Comparison of ENCODE assay signal across 29 mouse cellular contexts in the genomic region with DNA sequence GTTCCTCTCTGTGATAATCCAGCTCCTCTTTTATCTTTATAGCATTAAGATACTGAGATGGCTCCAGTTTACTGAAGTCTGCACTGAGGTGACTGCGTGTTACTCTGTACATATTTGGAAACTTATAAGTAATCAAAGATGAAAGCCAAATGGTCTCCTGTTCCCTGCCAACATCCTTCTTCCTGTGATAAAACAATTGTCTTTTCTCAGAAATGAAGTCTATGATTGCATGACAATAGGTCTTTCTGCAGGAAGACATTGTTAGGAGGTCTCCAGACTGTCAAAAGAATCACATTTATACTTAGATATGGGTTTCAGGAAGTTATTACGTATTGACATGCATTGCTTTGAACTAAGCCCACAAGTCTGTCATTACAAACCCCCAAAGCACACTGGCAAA. TPM values are rescaled to one million over a fixed set of nuclear protein-coding genes. Genes with fewer than 3 reads are reported as not detected.
DNase-seq lines count a peak whose midpoint lies in the region; ATAC-seq and TF ChIP-seq lines count a peak whose summit lies in the region.
"Had no signal": no experiment of that assay in that cellular context is flagged by ENCODE, and none has a peak within 500 bp of the region (broad histone marks: within the 10 kb centered on the region; RNA-seq: fewer than 3 reads in every experiment).

No protein-coding gene starts in this region.

- peaks cover 18% of the 10 kb centered on the region for H3K36me3 ChIP-seq in heart, adult 2 months (ENCODE audit: control insufficient read depth, insufficient read depth, low read length)
- H3K36me3 ChIP-seq in lung, embryonic 15.5 days: no peaks in the 10 kb centered on the region
- no peaks in the 10 kb centered on the region for H3K36me3 ChIP-seq in forebrain, embryonic 10.5 days (replicated peaks)
- H3K36me3 ChIP-seq: embryonic facial prominence, embryonic 10.5 days; embryonic facial prominence, embryonic 13.5 days; heart, embryonic 13.5 days; hindbrain, embryonic 10.5 days; hindbrain, embryonic 13.5 days; intestine, embryonic 15.5 days had no signal

- ATAC-seq in lung, embryonic 15.5 days (ENCODE audit: borderline replicate concordance, extremely low read depth, low FRiP score, low TSS enrichment): no peak
- ATAC-seq: CD4-positive, CD25-positive, alpha-beta regulatory T cell, adult 4 months; forebrain, embryonic 13.5 days; forebrain, embryonic 16.5 days; hindbrain, embryonic 16.5 days; intestine, embryonic 15.5 days had no signal

- no peak overlapping the region for H3K4me3 ChIP-seq in heart, adult 2 months
- no peak overlapping the region for H3K4me3 ChIP-seq in lung, embryonic 15.5 days
- no peak overlapping the region for H3K4me3 ChIP-seq in brown adipose tissue, adult 24 weeks (ENCODE audit: insufficient read depth, low read depth, low read length)
- H3K4me3 ChIP-seq in forebrain, embryonic 10.5 days: no peak overlapping the region
- H3K4me3 ChIP-seq: embryonic facial prominence, embryonic 10.5 days; embryonic facial prominence, embryonic 13.5 days; erythroblast, embryonic 14.5 days; forebrain, embryonic 13.5 days; heart, embryonic 13.5 days; hindbrain, embryonic 10.5 days; hindbrain, embryonic 13.5 days; intestine, embryonic 15.5 days had no signal

- intact Hi-C loops in heart, adult 2 months (cut with DNase I): no loop called here

- H3K27ac ChIP-seq in heart, adult 2 months: peak overlapping the region; percentile 87
- H3K27ac ChIP-seq in lung, embryonic 15.5 days: peak overlapping the region; percentile 27; the same call in 1 of the 2 replicates
- H3K27ac ChIP-seq in brown adipose tissue, adult 24 weeks (replicated peaks; ENCODE audit: low read depth, low read length): peak overlapping the region; percentile 60; the same call in 1 of the 2 replicates
- H3K27ac ChIP-seq in forebrain, embryonic 10.5 days: no peak overlapping the region
- H3K27ac ChIP-seq: embryonic facial prominence, embryonic 10.5 days; embryonic facial prominence, embryonic 13.5 days; forebrain, embryonic 13.5 days; heart, embryonic 13.5 days; hindbrain, embryonic 10.5 days; hindbrain, embryonic 13.5 days; intestine, embryonic 15.5 days had no signal

- no peaks in the 10 kb centered on the region; the same call in 1 of the 2 replicates for H3K79me2 ChIP-seq in heart, adult 2 months (replicated peaks; ENCODE audit: control insufficient read depth, insufficient read depth, low read length)

- no peaks in the 10 kb centered on the region for H3K27me3 ChIP-seq in heart, adult 2 months (ENCODE audit: control insufficient read depth, insufficient read depth, low read length)
- H3K27me3 ChIP-seq in lung, embryonic 15.5 days: no peaks in the 10 kb centered on the region
- H3K27me3 ChIP-seq in forebrain, embryonic 10.5 days (ENCODE audit: poor library complexity, severe bottlenecking): no peaks in the 10 kb centered on the region
- H3K27me3 ChIP-seq: embryonic facial prominence, embryonic 13.5 days; forebrain, embryonic 13.5 days; heart, embryonic 13.5 days; hindbrain, embryonic 13.5 days; intestine, embryonic 15.5 days had no signal

- peaks cover 14% of the 10 kb centered on the region for H3K4me1 ChIP-seq in heart, adult 2 months (ENCODE audit: control insufficient read depth, insufficient read depth, low read length)
- no peaks in the 10 kb centered on the region for H3K4me1 ChIP-seq in lung, embryonic 15.5 days
- H3K4me1 ChIP-seq in brown adipose tissue, adult 24 weeks (ENCODE audit: control insufficient read depth, insufficient read depth, insufficient read length, low read length): peaks cover 11% of the 10 kb centered on the region; the same call in 1 of the 2 replicates
- no peaks in the 10 kb centered on the region for H3K4me1 ChIP-seq in forebrain, embryonic 10.5 days
- H3K4me1 ChIP-seq: embryonic facial prominence, embryonic 13.5 days; forebrain, embryonic 13.5 days; heart, embryonic 13.5 days; hindbrain, embryonic 10.5 days; hindbrain, embryonic 13.5 days; intestine, embryonic 15.5 days had no signal

- 44% methylated on average over 2 of the region's 2 CpGs for WGBS in heart, adult 2 months
- WGBS in lung, embryonic 15.5 days: 72% methylated on average over 2 of the region's 2 CpGs
- WGBS in forebrain, embryonic 10.5 days: 81% methylated on average over 2 of the region's 2 CpGs

- no peaks in the 10 kb centered on the region for H3K9me3 ChIP-seq in lung, embryonic 15.5 days
- no peaks in the 10 kb centered on the region for H3K9me3 ChIP-seq in forebrain, embryonic 10.5 days
- H3K9me3 ChIP-seq: embryonic facial prominence, embryonic 10.5 days; embryonic facial prominence, embryonic 13.5 days; forebrain, embryonic 13.5 days; heart, embryonic 13.5 days; hindbrain, embryonic 10.5 days; hindbrain, embryonic 13.5 days; intestine, embryonic 15.5 days had no signal

- no peak overlapping the region for H3K9ac ChIP-seq in heart, adult 2 months (ENCODE audit: low read depth, low read length)
- no peak overlapping the region for H3K9ac ChIP-seq in lung, embryonic 15.5 days
- H3K9ac ChIP-seq: embryonic facial prominence, embryonic 13.5 days; forebrain, embryonic 13.5 days; heart, embryonic 13.5 days; hindbrain, embryonic 13.5 days; intestine, embryonic 15.5 days had no signal

- no peak for DNase-seq in heart, adult 2 months
- no peak for DNase-seq in heart, adult 8-10 months (ENCODE audit: low spot score)
- no peak for DNase-seq in lung, adult 18-20 months
- DNase-seq in forebrain, embryonic 10.5 days (ENCODE audit: extremely low spot score, low spot score): no peak
- DNase-seq: adrenal gland, adult 2 months; adrenal gland, postnatal 14 days; cerebellum, adult 11-12 months; cerebellum, adult 8-10 months; cerebellum, postnatal 10 days; cerebellum, postnatal 36 days; embryo, embryonic 11 days; gastrocnemius, postnatal 14 days; heart, postnatal 36 days had no signal

- no peak for TF ChIP-seq CTCF in heart, adult 2 months (IDR thresholded peaks at IDR 0.05)

- TF ChIP-seq POLR2A in heart, adult 2 months (IDR thresholded peaks at IDR 0.05; ENCODE audit: insufficient read depth, low read depth, low read length): no peak

- no peak overlapping the region for H3K4me2 ChIP-seq in lung, embryonic 15.5 days
- H3K4me2 ChIP-seq: embryonic facial prominence, embryonic 13.5 days; forebrain, embryonic 13.5 days; heart, embryonic 13.5 days; hindbrain, embryonic 13.5 days; intestine, embryonic 15.5 days had no signal

- no peak for TF ChIP-seq EP300 in heart, adult 2 months (IDR thresholded peaks at IDR 0.05; ENCODE audit: insufficient read depth, low read depth, low read length)

RNA-seq across cellular contexts. Expression of a gene that starts 51.0 kb away (rescaled TPM):
- total RNA-seq in heart, adult 2 months (2021): 1 to 10 TPM; 1.1 to 2.0 TPM
- polyA plus RNA-seq in heart, adult 2 months (2012; rRNA removed): 1.4 and 2.4 TPM in 2 replicates
- 1 to 10 TPM in 3 of 4 experiments, under 1 TPM in 1; 0.98 to 1.8 (median 1.3) TPM for total RNA-seq in heart, adult 8-10 months (2022)
- 2.9 and 3.0 TPM in 2 replicates for polyA plus RNA-seq in lung, embryonic 15.5 days (2015; fragmentation: Nextera tagmentation; extraction: Ambion mirVana)
- polyA plus RNA-seq in brown adipose tissue, adult 24 weeks (2012; ENCODE audit: insufficient read depth, insufficient read length, missing spikeins): not detected in 2 replicates
- 1.1 TPM in 2 replicates for polyA plus RNA-seq in forebrain, embryonic 10.5 days (2016; fragmentation: Nextera tagmentation; extraction: Ambion mirVana)
- total RNA-seq: gastrocnemius, adult 18-20 months; MEL had no signal
- polyA plus RNA-seq: C2C12; CD4-positive, CD25-positive, alpha-beta regulatory T cell, adult 4 months; erythroblast, embryonic 14.5 days had no signal
